Mouse (Mus musculus) gastrocnemius, adult 2 months (tissue): ENCODE results near the gene Ccdc17. TPM values are rescaled to one million over a fixed set of nuclear protein-coding genes. Genes with fewer than 3 reads are reported as not detected.

ENCODE experiments used
- DNase-seq: peaks from one replicate; pipeline ENCODE4 v3.0.0; 2022
- H3K27ac ChIP-seq: fragments of 200-600 bp; 2 replicates; pipeline ENCODE4 v1.8.1; 2022; ENCODE audit warnings: mild to moderate bottlenecking
- H3K4me3 ChIP-seq: fragments of 200-600 bp; 2 replicates; pipeline ENCODE4 v1.8.1; 2022; ENCODE audit warnings: mild to moderate bottlenecking, moderate library complexity
- CTCF ChIP-seq: fragments of 200-600 bp; IDR thresholded peaks from 2 replicates; pipeline ENCODE4 v1.8.1; 2022; ENCODE audit warnings: antibody characterized with exemption, mild to moderate bottlenecking, moderate library complexity
- intact Hi-C: fragments of 180-260 bp; cut with DNase I; formaldehyde crosslinking; loops from one replicate; pipeline ENCODE4 v1.15.1; 2025
- total RNA-seq, 2 experiments: library from RNA; stranded (reverse); gene quantifications; 2 replicates each; pipeline ENCODE4 v1.2.3; 2021

Gene Ccdc17
- total RNA-seq, 2 experiments from 2014 or later = 1.4 to 2.0 TPM

DNA sequence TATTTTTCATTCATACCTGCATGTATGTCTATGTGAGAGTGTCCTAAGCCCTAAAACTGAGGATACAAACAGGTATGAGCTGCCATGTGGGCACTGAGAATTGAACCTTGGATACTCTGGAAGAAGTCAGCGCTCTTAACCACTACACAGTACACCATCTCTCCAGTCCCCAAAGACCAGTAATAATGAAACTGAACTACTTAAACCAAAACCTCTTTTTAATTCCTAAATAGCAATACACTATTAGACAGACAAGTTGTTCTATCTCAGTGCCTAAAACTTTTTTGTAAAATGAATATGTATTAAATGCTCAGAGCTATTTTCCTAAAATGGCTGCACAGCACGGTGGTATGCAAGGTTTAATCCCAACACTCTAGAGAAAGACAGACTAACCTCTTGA, 18.8 kb downstream of the Ccdc17 start:
- Histone ChIP-seq H3K4me3 (no peak overlapping the region), H3K27ac (no peak overlapping the region)
- no peak for DNase-seq
- TF ChIP-seq CTCF = no peak
- intact Hi-C loops = no loop called here

DNA sequence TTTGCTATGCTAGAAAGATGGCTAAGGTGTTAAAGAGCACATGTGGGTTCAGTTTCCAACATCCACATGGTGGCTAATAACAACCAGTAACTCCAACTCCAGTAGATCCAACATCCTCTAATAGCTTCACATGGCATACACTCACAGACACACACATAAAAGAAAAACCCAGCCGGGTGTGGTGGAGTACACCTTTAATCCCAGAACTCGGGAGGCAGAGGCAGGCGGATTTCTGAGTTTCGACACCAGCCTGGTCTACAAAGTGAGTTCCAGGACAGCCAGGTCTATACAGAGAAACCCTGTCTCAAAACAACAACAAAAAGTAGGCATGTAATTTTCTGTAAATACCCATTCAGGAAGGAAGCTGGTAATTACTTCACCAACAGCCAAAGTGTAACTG, 28.4 kb downstream of the Ccdc17 start:
- no peak for TF ChIP-seq CTCF
- DNase-seq = no peak
- no peak overlapping the region for H3K4me3 ChIP-seq
- intact Hi-C loops = no loop called here
- H3K27ac ChIP-seq = no peak overlapping the region

DNA sequence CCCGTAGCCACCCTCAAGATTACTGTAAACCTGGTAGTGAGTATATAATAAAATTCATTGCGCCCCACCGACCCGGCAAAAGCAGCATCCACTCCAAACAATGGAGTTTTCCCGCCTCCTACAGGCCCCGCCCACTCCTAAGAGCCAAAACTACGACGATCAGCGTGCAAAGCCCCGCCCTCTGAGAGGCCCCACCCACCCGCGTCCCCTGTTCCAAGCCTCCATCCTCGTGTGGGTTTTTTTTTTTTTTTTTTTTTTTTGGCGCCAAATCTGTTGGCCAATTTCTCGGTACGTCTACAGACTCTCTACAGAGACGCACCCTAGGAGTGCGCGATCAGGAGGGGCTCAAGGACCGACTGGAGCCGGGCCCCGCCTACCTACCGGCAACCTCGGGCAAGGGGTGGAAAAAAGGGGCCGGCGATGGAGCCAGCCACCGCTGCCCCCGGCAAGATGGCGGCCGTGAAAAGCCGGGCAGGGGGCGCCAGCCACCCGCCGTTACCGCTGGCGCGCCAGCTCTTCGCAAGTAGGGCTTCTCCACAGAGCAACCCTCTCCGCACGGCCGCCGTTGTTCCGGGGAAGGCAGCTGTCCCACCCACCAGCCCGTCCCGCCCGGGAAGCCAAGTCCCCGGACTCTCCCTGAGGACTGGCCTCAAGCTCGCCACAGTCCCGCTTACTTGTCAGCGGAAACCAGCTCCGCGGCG, 30.4 kb downstream of the Ccdc17 start:
- DNase-seq = peak; percentile 84
- Histone ChIP-seq H3K4me3 (peak overlapping the region; percentile 93), H3K27ac (peak overlapping the region; percentile 87)
- TF ChIP-seq CTCF = no peak
- intact Hi-C loops = no loop called here

DNA sequence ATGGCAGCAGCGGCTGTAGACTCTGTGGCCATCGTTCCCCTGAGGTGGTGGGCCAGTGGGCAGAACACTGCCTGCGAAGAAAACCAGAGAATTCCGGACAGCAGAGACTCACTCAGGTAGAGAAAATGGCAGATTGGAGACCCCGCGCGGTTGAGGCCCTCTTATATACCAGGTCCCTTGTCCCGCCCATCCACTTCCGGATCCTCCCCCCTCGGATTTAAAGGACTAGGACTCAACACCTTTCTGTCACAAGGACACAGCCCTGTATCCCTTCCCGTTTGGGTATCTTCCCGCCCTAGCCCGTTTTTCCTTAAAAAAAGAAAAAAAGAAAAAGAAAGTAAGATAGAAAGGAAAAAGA, 30.9 kb downstream of the Ccdc17 start:
- intact Hi-C loops = no loop called here
- TF ChIP-seq CTCF = no peak
- DNase-seq = peak; percentile 92
- Histone ChIP-seq H3K4me3 (peak overlapping the region; percentile 93), H3K27ac (peak overlapping the region; percentile 87)

DNA sequence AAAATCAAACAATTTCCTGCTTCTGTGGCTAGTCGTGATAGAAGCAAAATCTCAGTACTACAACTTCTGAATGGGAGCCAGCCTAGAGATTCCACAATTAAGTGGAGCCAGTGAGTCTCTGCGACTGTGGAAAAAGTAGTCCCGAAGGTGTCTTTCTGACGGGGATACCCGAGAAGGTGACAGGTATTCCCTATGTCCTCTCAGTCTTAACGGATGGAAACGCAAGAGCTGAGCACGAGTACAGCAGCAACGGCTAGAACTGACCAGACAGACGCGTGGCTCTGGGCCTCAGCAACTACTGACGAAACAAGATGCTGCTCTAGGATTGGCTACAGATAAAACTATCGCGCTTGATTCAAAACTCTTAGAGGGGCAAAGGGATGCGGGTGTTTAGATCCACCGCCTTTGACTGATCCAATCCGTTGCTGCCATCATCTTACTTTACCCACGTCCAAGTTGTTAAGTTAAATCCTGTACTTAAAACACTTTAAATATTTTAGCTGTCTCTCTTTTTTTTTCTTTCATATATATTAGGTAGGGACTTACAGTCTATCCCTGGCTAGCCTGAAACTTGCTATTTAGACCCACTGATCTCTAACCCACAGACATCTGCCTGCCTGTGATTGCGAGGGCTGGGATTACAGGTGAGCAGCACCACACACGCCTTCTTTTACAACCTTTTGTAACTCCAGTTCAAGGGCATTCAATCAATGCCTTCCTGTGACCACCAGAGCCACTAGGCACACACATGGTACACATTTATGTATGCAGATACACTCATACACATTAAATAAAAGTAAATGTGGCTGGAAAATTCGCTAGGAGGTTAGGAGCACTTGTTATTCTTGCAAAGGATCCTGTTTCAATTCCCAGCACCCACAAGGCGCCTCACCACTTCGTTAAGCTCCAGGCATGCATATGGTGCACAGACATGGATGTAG, 31.5 kb downstream of the Ccdc17 start, which contains the start of gene Nasp:
Gene Nasp, minus strand, starts transcription at position 220 of the 941 bp plus-strand sequence.
- intact Hi-C loops = no loop called here
- peak; percentile 83 for DNase-seq

DNA sequence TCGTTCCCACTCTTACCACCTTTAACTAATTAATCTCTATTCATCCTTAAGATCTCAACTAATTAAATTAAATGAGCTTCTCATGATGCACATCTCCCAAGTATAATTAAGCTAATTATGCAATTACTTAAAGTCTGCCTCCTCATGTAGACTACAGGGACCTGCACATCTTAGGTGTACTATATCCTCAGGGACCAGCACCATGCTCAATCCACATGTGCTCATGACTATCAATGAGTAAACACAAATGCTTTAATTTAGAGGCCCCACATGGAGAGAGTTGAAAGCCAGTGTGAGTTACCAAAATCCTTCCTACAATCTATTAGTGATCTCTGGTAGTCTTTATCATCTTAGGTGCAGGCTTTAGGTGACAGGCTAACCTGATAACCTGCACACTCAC, 38.7 kb downstream of the Ccdc17 start:
- DNase-seq = no peak
- Histone ChIP-seq H3K4me3 (no peak overlapping the region), H3K27ac (no peak overlapping the region)
- intact Hi-C loops = no loop called here
- TF ChIP-seq CTCF = no peak

More for the DNA sequence above, 31.5 kb downstream of the Ccdc17 start, which contains the start of gene Nasp:
- H3K27ac ChIP-seq = peak within 1 kb of the TSS; percentile 87
- TF ChIP-seq CTCF = no peak
- peak within 1 kb of the TSS; percentile 93 for H3K4me3 ChIP-seq

DNA sequence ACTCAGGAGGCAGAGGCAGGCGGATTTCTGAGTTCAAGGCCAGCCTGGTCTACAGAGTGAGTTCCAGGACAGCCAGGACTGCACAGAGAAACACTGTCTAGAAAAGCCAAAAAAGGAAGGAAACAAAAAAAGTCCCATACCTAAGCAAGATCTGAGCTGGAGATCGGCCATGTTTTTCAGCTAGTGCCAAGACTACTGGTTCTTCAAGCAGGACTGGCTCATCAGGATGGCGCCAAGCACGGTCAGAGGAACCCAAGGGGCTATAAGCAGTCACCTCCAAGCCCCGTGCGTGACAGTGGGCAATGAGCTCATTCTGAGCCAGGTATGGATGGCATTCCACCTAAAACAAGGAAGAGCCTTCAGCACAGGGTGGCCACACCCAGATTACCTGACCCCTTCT, 42.4 kb downstream of the Ccdc17 start:
- H3K27ac ChIP-seq = no peak overlapping the region
- no peak for DNase-seq
- intact Hi-C loops = no loop called here

GRCm38 (mm10) chr4:116642071-116642470, 45.6 kb downstream of the Ccdc17 start:
- intact Hi-C loops = loop anchor here (5.0 kb wide), 1 partner anchor 145 kb away; no protein-coding TSS in a partner anchor
- DNase-seq = no peak
- no peak overlapping the region for H3K27ac ChIP-seq
- peak; percentile 30; the same call in 1 of the 2 replicates for TF ChIP-seq CTCF
- no peak overlapping the region for H3K4me3 ChIP-seq

More for the DNA sequence above, 42.4 kb downstream of the Ccdc17 start:
- no peak overlapping the region for H3K4me3 ChIP-seq
- no peak for TF ChIP-seq CTCF

DNA sequence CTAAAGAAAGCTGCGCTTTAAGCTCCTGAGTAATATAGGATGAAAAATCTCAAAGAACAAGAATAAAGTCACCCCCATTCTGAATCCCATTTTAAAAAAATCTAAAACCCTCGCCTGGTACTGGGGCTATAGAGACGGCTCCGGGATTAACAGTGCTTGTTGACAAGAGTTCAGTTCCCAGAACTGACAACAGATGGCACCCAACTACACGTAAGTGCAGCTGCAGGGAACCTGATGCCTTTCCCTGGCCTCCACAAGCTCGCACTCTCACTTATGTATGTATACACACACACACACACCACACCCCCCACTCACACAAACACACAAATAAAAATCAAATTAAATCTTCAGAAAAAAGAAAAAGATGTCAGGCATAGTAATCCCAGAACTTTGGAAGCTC, 47.9 kb downstream of the Ccdc17 start:
- intact Hi-C loops = loop anchor here (5.0 kb wide), 1 partner anchor 143 kb away; no protein-coding TSS in a partner anchor
- TF ChIP-seq CTCF = peak; percentile 59

GRCm38 (mm10) chr4:116645624-116646023, 49.2 kb downstream of the Ccdc17 start:
- Histone ChIP-seq H3K27ac (no peak overlapping the region), H3K4me3 (no peak overlapping the region)
- TF ChIP-seq CTCF = no peak
- intact Hi-C loops = no loop called here
- no peak for DNase-seq

More for the DNA sequence above, 47.9 kb downstream of the Ccdc17 start:
- Histone ChIP-seq H3K4me3 (no peak overlapping the region), H3K27ac (no peak overlapping the region)
- peak; percentile 45 for DNase-seq

DNA sequence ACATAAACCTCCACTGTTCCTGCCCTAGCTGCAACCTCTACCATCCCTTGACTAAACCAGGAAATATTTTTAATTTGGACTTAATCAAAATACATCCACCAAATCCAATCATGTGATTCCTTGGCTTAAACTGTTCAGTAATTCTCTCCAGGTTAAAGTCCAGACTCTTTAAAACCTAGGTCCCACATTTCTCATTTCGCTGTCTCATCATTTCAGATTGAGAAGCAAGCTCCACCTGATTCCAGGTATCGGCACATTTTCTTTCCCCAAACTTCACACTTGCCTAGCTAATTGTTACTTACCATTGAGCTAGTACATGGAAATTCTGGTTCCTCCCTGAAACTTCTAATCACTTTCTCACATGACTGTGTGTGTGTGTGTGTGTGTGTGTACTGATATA, 53.0 kb downstream of the Ccdc17 start:
- no peak for DNase-seq
- no peak for TF ChIP-seq CTCF
- no peak overlapping the region for H3K27ac ChIP-seq
- intact Hi-C loops = no loop called here
- peak overlapping the region; percentile 82 for H3K4me3 ChIP-seq

Other genes starting within 250 kb of the Ccdc17 start
- 10 to 100 TPM; 94.1 to 96.3 TPM for gene Mast2, start 132.5 kb upstream of the Ccdc17 start, total RNA-seq
- gene Ipp, start 89.1 kb upstream of the Ccdc17 start, total RNA-seq = 10 to 100 TPM; 17.7 to 17.8 TPM
- gene Tmem69, start 40.7 kb upstream of the Ccdc17 start, total RNA-seq = 10 to 100 TPM; 14.7 to 20.8 TPM
- gene Gpbp1l1, start 39.0 kb upstream of the Ccdc17 start, total RNA-seq = 10 to 100 TPM; 38.1 to 38.7 TPM
- gene Nasp, start 31.3 kb downstream of the Ccdc17 start, total RNA-seq = 10 to 100 TPM; 11.5 to 11.8 TPM
- 100 to 1,000 TPM; 178 to 196 TPM for gene Akr1a1, start 55.0 kb downstream of the Ccdc17 start, total RNA-seq
- 100 to 1,000 TPM; 260 to 273 TPM for gene Prdx1, start 88.9 kb downstream of the Ccdc17 start, total RNA-seq
- gene Mmachc, start 111.8 kb downstream of the Ccdc17 start, total RNA-seq = 10 to 100 TPM; 25.5 to 46.4 TPM
- 1 to 10 TPM; 1.9 to 3.8 TPM for gene Ccdc163, start 111.9 kb downstream of the Ccdc17 start, total RNA-seq
- gene Tesk2, start 124.3 kb downstream of the Ccdc17 start, total RNA-seq = 1 to 10 TPM; 1.5 TPM
- 1 to 10 TPM; 4.1 to 5.4 TPM for gene Toe1, start 211.0 kb downstream of the Ccdc17 start, total RNA-seq
- 1 to 10 TPM in 1 of 2 experiments, under 1 TPM in 1; 0.87 to 1.8 TPM for gene Mutyh, start 211.1 kb downstream of the Ccdc17 start, total RNA-seq
- gene Hpdl, start 225.1 kb downstream of the Ccdc17 start, total RNA-seq = 1 to 10 TPM; 1.5 to 1.9 TPM